Mouse (Mus musculus) kidney, postnatal 0 days (tissue): ENCODE measurements around the gene Rin2. TPM values are rescaled to one million over a fixed set of nuclear protein-coding genes. Genes with fewer than 3 reads are reported as not detected.
A peak's percentile ranks its signal among the peaks of the same experiment; 100 is the strongest.

Experiments used
- ATAC-seq: fragments of 200-750 bp; cut with Nextera tagmentation; replicated peaks from 2 replicates; pipeline ENCODE4 v1.8.0; 2017; ENCODE audit warnings: low read depth, moderate number of reproducible peaks, moderate TSS enrichment, moderate library complexity; ENCODE audit not compliant: low FRiP score
- DNase-seq: peaks from one replicate; pipeline ENCODE4 v3.0.0-alpha.2; 2016; ENCODE audit warnings: low spot score
- H3K27ac ChIP-seq: fragments of 300-500 bp; sonication (generic); 2 replicates; pipeline ENCODE4 v1.5.1; 2014; ENCODE audit warnings: mild to moderate bottlenecking
- H3K27me3 ChIP-seq: fragments of 300-500 bp; sonication (generic); 2 replicates; pipeline ENCODE4 v1.6.1; 2014; ENCODE audit warnings: low read length, mixed read lengths; ENCODE audit not compliant: insufficient read depth
- H3K36me3 ChIP-seq: fragments of 300-500 bp; sonication (generic); 2 replicates; pipeline ENCODE4 v1.6.1; 2014; ENCODE audit warnings: low read length, mixed read lengths; ENCODE audit not compliant: insufficient read depth
- H3K4me1 ChIP-seq: fragments of 300-500 bp; sonication (generic); replicated peaks from 2 replicates; pipeline ENCODE4 v1.6.1; 2014; ENCODE audit warnings: antibody characterized with exemption, low read length, mixed read lengths; ENCODE audit not compliant: insufficient read depth
- H3K4me2 ChIP-seq: fragments of 300-500 bp; sonication (generic); 2 replicates; pipeline ENCODE4 v1.6.1; 2014; ENCODE audit warnings: mild to moderate bottlenecking, low read length, moderate library complexity, mixed read lengths
- H3K4me3 ChIP-seq: fragments of 300-500 bp; sonication (generic); replicated peaks from 2 replicates; pipeline ENCODE4 v1.5.1; 2014; ENCODE audit warnings: low read depth, low read length
- H3K9ac ChIP-seq: fragments of 300-500 bp; sonication (generic); 2 replicates; pipeline ENCODE4 v1.6.1; 2014; ENCODE audit warnings: low read depth, low read length
- H3K9me3 ChIP-seq: fragments of 300-500 bp; sonication (generic); replicated peaks from 2 replicates; pipeline ENCODE4 v1.6.1; 2016; ENCODE audit warnings: low read length, inconsistent platforms, mixed read lengths
- CTCF ChIP-seq: IDR thresholded peaks from 2 replicates; pipeline ENCODE4 v1.5.1; 2016; ENCODE audit warnings: antibody characterized with exemption, low read depth, mild to moderate bottlenecking, moderate library complexity
- WGBS: fragments of 180-500 bp; shearing (Covaris S2); extraction: QIAGEN DNeasy Blood & Tissue Kit; methylation state at CpG from one replicate; pipeline ENCODE4 v1.1.7; 2014; 5-methylcytosine and 5-hydroxymethylcytosine counted together
- polyA plus RNA-seq: library from polyadenylated mRNA; unstranded; fragments of >200 nt; fragmentation: Nextera tagmentation; extraction: Ambion mirVana; gene quantifications from 2 replicates; pipeline ENCODE4 v1.2.1, GENCODE M21; 2015

The Rin2 gene
- polyA plus RNA-seq, 1 experiment from 2014 or later, result 23.8 TPM

GRCm38 (mm10) chr2:145827930-145828329 lies 152.9 kb downstream of the Rin2 start:
- ATAC-seq, result peak; percentile 67
- Histone ChIP-seq H3K9ac (no peak overlapping the region), H3K4me1 (peaks cover 8% of the 10 kb centered on the region), H3K27me3 (no peaks in the 10 kb centered on the region), H3K36me3 (0 out of 2 replicates have a peak, but pooled peaks cover 5% of the 10 kb centered on the region), H3K4me3 (no peak overlapping the region), H3K27ac (0 out of 2 replicates have a peak overlapping the region, but pooled peaks have one; percentile 31), H3K9me3 (no peaks in the 10 kb centered on the region), H3K4me2 (no peak overlapping the region)
- WGBS, result 60% methylated on average over 2 of the region's 2 CpGs
- no peak for DNase-seq
- no peak for TF ChIP-seq CTCF

- no peak overlapping the region for H3K4me3 ChIP-seq
Measured at GRCm38 (mm10) chr2:145828603-145829002, 153.6 kb downstream of the Rin2 start.

GRCm38 (mm10) chr2:145829231-145829630 lies 154.2 kb downstream of the Rin2 start:
- 84% methylated on average over 4 of the region's 4 CpGs for WGBS
- peaks cover 8% of the 10 kb centered on the region for H3K4me1 ChIP-seq
- H3K9me3 ChIP-seq, result no peaks in the 10 kb centered on the region
- no peak overlapping the region for H3K27ac ChIP-seq
- no peak overlapping the region for H3K9ac ChIP-seq
- no peaks in the 10 kb centered on the region for H3K27me3 ChIP-seq
- DNase-seq (no peak), ATAC-seq (no peak)
- TF ChIP-seq CTCF, result no peak
- H3K4me2 ChIP-seq, result no peak overlapping the region
- H3K4me3 ChIP-seq, result no peak overlapping the region
- H3K36me3 ChIP-seq, result 0 out of 2 replicates have a peak, but pooled peaks cover 2% of the 10 kb centered on the region

More at GRCm38 (mm10) chr2:145828603-145829002, 153.6 kb downstream of the Rin2 start:
- peaks cover 8% of the 10 kb centered on the region for H3K4me1 ChIP-seq
- H3K9ac ChIP-seq, result no peak overlapping the region
- no peak overlapping the region for H3K4me2 ChIP-seq
- no peaks in the 10 kb centered on the region for H3K9me3 ChIP-seq
- 93% methylated on average over 3 of the region's 3 CpGs for WGBS
- H3K36me3 ChIP-seq, result 0 out of 2 replicates have a peak, but pooled peaks cover 5% of the 10 kb centered on the region
- DNase-seq, result no peak
- H3K27ac ChIP-seq, result 0 out of 2 replicates have a peak overlapping the region, but pooled peaks have one; percentile 31
- no peaks in the 10 kb centered on the region for H3K27me3 ChIP-seq
- TF ChIP-seq CTCF, result no peak
- ATAC-seq, result no peak

GRCm38 (mm10) chr2:145830417-145830816 lies 155.4 kb downstream of the Rin2 start:
- no peak for TF ChIP-seq CTCF
- Histone ChIP-seq H3K27me3 (no peaks in the 10 kb centered on the region), H3K36me3 (no peaks in the 10 kb centered on the region), H3K9ac (no peak overlapping the region), H3K27ac (no peak overlapping the region), H3K4me3 (no peak overlapping the region), H3K4me2 (no peak overlapping the region), H3K4me1 (peaks cover 8% of the 10 kb centered on the region), H3K9me3 (no peaks in the 10 kb centered on the region)
- WGBS, result 86% methylated on average over 3 of the region's 3 CpGs
- DNase-seq, result no peak
- ATAC-seq, result no peak

GRCm38 (mm10) chr2:145831949-145832835 lies 157.2 kb downstream of the Rin2 start:
- Histone ChIP-seq H3K4me1 (peaks cover 8% of the 10 kb centered on the region), H3K4me3 (no peak overlapping the region), H3K36me3 (no peaks in the 10 kb centered on the region), H3K9me3 (no peaks in the 10 kb centered on the region), H3K27ac (peak overlapping the region; percentile 72), H3K9ac (no peak overlapping the region), H3K4me2 (peak overlapping the region; percentile 6), H3K27me3 (no peaks in the 10 kb centered on the region)
- WGBS, result 41% methylated on average over 17 of the region's 17 CpGs
- ATAC-seq, result peak; percentile 81
- peak; percentile 74 for DNase-seq
- TF ChIP-seq CTCF, result no peak

- H3K4me2 ChIP-seq, result peak overlapping the region; percentile 6
- no peaks in the 10 kb centered on the region for H3K9me3 ChIP-seq
- DNase-seq, result peak; percentile 53
- no peak overlapping the region for H3K9ac ChIP-seq
- ATAC-seq, result no peak
- 44% methylated on average over 5 of the region's 5 CpGs for WGBS
- H3K4me1 ChIP-seq, result peaks cover 8% of the 10 kb centered on the region
- no peak for TF ChIP-seq CTCF
- peak overlapping the region; percentile 72 for H3K27ac ChIP-seq
- peaks cover 3% of the 10 kb centered on the region; the same call in 1 of the 2 replicates for H3K36me3 ChIP-seq
- H3K27me3 ChIP-seq, result no peaks in the 10 kb centered on the region
- no peak overlapping the region for H3K4me3 ChIP-seq
Measured at GRCm38 (mm10) chr2:145832836-145833221, 157.8 kb downstream of the Rin2 start.
